Mouse (Mus musculus): ENCODE measurements at regions not wholly inside any gene's neighbourhood (a gene's known extent, or its start where the extent isn't known, plus 50 kb on each side); places are given as distances from the start of the nearest gene placed in this dataset.
A peak's percentile ranks its signal among the peaks of the same experiment; 100 is the strongest.
"Not testable (repeated sequence)": the region's sequence is repeated elsewhere in the genome, so short reads cannot be mapped to it uniquely, and the experiment has no call there.

DNA sequence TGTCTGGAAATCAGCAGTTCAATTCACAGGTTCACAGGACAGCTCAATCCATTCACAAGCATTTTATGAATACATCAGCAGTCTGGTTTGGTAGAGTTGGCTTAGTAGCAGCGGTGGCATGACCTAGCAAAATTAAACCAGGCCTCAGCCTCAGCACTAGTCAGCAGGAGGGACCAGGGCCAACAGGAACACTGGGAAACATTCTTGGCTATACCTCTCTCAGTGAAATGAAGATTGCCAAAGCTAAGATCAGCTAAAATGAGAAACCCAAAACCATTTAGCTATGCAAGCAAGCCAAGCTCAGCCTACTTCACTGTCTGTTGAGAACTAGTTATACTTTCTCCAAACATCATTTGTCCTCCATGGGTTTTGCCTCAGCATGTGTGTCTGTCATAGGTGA is 945.3 kb downstream of the Basp1 start:
- DNase-seq (ENCODE audit: low spot score in 2 of 2) = no peak
- intact Hi-C loops (cut with DNase I) = no loop called here

DNA sequence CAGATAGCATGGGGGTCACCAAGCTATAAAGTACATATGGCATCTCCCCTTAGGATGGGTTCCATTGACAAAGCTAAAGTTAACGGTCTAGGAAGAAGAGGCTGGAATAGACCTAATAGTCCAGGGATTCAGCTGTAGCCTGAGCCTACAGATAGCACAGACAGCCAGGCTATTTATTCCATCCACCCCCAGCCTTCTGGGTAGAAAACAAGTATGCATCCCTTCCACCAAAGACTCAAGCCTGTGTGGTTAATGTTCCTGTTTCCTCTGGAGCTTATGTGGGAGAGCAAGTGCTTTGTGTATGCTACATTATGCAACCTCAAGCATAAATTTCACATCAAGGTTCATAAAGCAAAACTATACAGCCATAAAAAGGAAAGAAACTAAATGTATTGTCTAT is 955.8 kb downstream of the Basp1 start:
- DNase-seq (ENCODE audit: low spot score in 2 of 2) = no peak
- intact Hi-C loops (cut with DNase I) = no loop called here

DNA sequence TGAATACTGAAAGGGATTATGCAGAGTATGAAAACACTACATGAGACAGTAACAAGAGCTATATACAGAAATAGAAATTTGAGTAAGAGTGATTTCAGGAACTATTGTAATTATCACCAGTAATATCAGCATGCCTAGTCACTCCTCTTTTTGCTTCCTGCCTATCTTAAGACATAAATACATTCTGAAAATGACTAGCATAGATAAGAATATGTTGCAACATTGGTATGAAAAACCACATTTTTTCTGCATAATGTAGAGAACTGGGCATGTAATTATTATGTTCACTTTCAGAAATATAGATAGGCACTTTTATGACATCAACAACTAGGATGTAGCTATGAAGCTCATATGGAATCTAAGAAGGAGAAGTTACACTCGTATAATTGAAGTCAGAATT is 980.5 kb downstream of the Basp1 start:
- intact Hi-C loops (cut with DNase I) = no loop called here

DNA sequence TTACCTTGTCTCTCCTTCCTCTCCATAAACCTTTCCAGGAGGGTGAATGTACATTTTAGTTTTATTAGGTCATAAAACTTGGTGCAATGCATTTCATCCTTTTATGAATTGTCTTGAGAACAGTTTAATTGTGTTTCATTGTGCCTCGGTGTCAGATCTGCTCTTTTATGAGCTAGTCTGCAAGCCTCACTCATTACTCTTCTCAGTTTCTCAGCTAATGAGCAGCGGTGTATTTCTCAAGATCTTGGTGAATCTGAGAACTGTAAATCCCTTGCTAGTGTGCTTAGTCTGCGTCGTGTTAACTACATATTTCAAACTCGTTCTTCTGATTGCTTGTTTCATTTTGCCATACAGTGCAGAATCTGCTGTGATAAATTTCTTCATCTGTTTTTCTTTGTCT is 984.4 kb downstream of the Basp1 start:
- intact Hi-C loops (cut with DNase I) = no loop called here
- DNase-seq (ENCODE audit: low spot score in 2 of 2) = no peak

More for the DNA sequence above, 980.5 kb downstream of the Basp1 start:
- no peak for DNase-seq (ENCODE audit: low spot score in 2 of 2)

DNA sequence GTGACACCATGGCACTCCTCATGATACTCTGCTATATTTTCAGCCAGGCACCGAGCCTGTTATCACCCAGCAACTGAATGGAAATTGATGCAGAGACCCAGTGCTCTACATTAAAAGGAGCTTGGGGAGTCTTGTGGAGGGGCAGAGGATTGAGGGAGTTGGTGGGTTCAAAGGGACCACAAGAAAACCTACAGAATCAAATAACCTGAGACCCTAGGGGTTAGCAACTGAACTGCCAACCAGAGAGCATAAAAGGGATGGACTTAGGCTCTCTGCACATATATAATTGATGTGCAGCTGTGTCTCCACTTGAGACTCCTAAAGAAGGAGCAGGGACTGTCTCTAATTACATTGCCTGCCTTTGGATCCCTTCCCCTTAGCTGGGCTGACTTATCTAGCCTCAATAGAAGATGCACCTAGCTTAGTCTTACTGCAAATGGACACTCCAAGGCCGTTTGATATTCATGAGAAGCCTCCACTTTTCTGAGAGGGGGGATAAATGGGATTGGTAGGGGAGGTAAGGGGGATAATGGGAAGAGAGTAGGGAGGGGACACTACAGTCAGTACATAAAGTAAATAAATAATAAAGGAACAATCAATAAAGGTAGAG is 991.1 kb downstream of the Basp1 start:
- DNase-seq (ENCODE audit: low spot score in 2 of 2) = no peak
- intact Hi-C loops (cut with DNase I) = no loop called here

DNA sequence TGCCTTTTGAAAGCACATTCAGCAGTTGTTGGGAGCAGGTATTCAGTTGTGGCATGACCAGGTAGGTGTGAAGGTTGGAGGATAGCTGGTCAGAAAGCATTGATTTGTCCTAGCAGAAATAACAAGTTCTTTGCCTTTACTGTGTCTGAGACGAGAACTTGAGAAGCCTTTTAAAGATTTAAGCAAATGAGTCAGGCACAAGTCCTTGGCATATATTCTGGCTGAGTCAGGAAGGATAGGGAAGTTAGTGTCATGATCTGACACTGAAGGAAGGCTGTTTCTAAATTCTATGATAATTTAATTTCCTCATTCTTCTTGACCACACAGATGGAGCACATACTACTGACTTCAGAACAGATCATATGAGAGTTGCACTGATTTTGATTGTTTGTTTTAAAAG is 993.8 kb downstream of the Basp1 start:
- intact Hi-C loops (cut with DNase I) = no loop called here
- DNase-seq (ENCODE audit: low spot score in 2 of 2) = no peak

DNA sequence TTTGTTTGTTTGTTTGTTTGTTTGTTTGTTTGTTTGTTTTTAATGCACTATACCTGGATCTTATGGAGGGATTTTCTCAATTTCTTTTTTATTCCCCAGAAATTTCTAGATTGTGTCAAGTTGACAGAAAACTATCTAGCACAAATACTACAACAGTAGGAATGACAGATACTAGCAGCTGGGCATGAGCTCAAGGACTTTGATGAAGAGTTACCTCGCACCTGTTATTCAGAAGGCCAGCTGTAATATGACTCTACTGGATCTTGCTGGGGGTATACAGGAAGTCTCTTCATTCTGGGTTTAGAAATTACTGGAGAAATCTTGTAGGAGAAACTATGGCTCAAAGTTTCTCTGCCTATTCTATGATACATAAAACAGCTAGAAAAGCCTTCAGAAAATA is 994.4 kb downstream of the Basp1 start:
- intact Hi-C loops (cut with DNase I) = no loop called here

DNA sequence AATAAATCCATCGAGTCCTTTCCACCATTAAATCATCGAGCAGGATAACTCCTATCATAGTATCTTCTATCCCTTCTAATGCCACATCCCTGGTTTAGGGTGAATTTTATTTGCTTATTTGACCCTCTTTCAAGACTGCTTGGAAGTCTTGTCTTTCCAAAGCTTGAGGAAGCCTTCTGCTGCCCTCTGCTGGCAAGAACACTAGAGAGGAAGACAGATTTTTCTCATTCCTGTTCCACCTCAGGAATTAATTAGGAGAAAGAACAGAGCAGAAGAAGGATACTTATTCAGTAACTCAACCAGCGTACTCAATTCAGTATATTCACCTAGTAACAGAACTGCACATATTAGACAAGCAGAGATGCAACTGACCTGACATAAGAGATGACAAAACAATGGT is 1005.9 kb downstream of the Basp1 start:
- peak; percentile 19 to 43 for DNase-seq (ENCODE audit: low spot score in 2 of 2)
- intact Hi-C loops (cut with DNase I) = loop anchor here (10.0 kb wide), 1 partner anchor 923 kb away; no protein-coding TSS in a partner anchor

More for the DNA sequence above, 994.4 kb downstream of the Basp1 start:
- no peak for DNase-seq (ENCODE audit: low spot score in 2 of 2)

DNA sequence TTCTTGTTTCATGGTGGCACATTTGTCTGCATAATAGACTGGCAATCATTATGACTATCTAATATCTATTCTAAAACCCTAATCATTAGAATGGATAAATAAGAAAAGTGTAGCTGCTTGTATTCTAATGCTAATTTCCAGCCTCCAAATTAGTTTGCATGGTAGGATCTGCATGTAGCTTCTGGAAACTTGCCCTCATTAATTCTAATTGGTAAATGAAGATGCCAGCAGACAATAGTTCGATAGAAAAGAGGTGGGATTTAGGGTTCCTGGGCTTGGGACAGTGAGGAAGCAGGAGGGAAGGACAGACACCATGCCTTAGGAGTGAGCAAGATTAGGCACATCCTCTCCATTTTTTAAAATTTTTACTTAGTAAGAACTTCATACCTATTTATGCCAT is 1008.3 kb downstream of the Basp1 start:
- intact Hi-C loops (cut with DNase I) = loop anchor here (10.0 kb wide), 1 partner anchor 921 kb away; no protein-coding TSS in a partner anchor
- DNase-seq (ENCODE audit: low spot score in 2 of 2) = no peak

DNA sequence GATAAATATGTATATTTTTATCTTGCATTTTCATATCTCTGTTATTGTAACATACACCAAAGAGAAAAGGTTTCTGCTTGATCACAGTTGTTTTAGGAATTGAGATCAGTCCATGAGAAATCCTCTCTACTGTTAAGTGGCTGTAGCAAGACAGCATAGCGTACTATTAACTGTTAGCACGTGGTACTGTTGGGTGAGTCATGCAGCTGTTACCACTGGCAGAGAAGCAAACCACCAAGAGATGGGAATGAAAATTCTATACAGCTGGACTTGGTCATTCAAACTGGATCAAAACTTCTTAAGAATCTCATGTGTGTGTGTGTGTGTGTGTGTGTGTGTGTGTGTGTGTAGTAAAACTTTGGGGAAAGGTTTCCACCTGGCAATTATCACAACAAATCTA is 1013.5 kb downstream of the Basp1 start:
- intact Hi-C loops (cut with DNase I) = loop anchor here (10.0 kb wide), 1 partner anchor 915 kb away; no protein-coding TSS in a partner anchor
- no peak for DNase-seq (ENCODE audit: low spot score in 2 of 2)

DNA sequence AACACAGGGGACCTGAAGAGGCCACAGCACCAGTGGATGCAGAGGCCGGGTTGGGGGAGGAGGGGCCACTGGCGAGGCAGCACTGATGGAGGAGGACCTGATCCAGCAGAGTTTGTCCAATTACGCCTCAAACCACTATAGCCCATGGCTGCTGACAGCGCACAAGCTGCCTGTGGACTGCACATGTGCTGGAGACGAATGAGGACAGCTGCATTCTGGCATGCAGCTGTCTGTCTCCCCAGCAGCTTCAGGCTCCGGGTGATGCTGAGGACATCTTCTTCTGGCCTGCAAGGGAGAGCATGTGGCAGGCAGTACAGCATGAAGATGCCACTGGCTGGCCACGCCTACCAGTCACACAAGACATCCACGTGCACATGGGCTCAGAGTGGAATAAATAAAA is 1055.2 kb downstream of the Basp1 start:
- intact Hi-C loops (cut with DNase I) = no loop called here
- DNase-seq (ENCODE audit: low spot score in 2 of 2) = no peak

DNA sequence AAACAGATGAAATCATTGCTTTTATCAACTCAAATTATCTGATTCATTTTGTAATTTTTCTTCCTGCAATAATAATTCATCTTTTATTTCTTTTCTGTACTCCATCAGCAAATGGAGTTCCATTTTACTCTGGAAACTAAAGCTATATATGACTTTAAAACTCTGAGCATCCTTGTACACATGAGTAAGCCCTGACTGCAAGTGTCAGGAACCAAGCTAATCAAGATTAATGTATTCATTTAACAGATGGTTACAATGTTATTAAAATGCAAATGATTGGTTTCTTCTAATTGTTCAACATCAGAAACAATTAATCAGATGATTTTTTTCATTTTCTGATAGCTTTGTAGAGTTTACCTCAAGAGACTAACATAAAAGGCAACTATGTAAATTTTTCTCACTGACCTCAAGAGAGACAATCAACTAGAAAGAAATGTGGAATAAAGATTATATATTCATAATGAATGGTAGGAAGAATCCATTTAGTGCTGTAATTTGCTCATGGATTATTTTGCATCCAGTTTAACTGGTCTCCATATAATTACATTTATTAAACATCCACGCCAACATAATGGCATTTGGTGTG is 1064.5 kb downstream of the Basp1 start:
- DNase-seq (ENCODE audit: low spot score in 2 of 2) = no peak
- intact Hi-C loops (cut with DNase I) = no loop called here

DNA sequence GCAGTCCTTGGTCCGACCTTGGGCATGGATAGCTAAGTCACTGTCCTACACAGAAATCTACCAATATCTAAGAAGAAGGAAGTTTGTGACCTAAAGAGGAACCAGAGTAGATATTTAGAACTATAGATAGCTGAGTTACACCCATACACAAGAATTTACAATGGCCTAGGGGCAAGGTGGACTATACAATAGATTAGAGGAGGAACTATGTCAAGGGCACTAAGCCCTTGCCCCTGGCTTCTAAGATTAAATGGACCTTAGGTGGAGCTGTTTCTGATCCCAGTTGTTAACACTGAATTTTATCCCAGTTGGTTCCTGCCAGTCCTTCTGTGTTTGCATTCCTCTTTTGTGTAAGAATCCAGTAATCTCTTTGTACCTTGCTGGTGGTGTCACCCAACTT is 1077.7 kb downstream of the Basp1 start:
- intact Hi-C loops (cut with DNase I); DNase-seq (ENCODE audit: low spot score in 2 of 2): not testable (repeated sequence)

DNA sequence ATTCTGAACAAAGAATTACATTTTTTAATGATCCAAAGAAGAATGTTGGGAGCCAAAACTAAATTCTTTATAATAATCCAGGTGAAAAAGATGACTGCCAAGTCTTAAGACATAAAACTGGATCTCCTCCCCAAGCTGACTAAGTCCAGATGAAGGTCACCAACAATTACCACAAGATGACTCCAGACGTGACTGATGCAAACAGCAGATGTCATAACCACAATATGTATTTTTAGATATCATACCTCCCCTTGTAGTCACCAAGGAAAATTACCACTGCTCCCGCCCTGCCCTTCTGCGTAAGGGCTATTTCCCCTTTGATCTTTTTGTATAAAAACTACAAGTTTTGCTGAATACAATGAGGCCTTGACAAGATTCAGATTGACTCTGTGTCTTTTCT is 1110.4 kb downstream of the Basp1 start:
- DNase-seq (ENCODE audit: low spot score in 2 of 2); intact Hi-C loops (cut with DNase I): not testable (repeated sequence)

DNA sequence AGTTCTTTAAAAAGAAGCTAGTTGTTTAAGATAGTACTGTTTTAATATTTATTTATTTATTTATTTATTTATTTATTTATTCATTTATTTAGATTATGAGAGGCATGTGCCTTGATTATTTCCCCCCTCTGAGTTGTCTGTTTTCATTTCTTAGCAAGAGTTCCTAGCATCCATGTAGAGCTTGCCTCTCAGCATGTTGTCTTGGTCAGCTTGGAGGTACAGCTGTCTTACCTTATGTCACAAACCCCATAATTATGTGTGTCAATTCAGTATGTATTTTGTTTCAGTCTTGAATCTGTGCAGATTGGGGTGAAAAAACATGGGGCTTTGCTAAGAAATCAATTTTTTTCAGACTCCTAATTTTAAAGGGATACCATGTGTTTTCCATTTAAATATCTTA is 1116.3 kb downstream of the Basp1 start:
- intact Hi-C loops (cut with DNase I) = no loop called here
- DNase-seq (ENCODE audit: low spot score in 2 of 2) = no peak

DNA sequence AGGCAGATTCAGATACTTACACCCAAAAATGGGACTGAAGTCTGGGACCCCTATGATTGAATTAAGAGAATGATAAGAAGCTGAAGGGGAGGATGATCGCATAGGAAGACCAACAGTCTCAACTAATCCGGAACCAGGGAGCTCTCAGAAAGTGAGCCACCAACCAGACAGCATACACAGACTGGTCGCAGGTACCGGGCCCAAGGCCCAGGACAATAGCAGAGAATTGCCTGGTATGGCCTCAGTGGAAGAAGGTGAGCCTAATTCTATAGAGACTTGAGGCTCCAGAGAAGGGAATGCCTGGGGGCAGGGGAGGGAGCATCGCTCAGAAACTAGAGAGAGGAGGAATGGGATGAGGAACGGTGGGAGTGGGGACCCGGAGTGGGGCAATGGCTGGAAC is 1116.8 kb downstream of the Basp1 start:
- intact Hi-C loops (cut with DNase I) = no loop called here

DNA sequence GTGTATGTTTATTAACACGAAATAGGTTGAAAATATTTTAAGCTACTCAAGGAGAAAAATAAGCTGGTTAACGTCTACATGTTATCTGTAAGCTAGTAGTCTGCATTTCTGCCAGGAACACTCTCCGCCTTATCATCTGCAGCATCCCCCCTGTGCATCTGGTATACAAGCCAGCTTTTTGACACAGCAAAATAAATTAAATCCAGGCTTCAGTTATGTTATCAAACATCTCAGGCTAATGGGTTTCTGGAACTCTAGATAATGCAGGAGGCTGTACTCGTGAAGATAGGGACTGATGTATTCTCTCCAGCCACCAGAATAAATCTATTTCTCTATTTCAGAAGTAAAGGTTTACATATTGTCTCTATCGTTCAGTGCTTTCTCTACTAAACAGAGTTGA is 1138.5 kb downstream of the Basp1 start:
- DNase-seq (ENCODE audit: low spot score in 2 of 2) = no peak
- intact Hi-C loops (cut with DNase I) = no loop called here

More for the DNA sequence above, 1116.8 kb downstream of the Basp1 start:
- no peak for DNase-seq (ENCODE audit: low spot score in 2 of 2)

DNA sequence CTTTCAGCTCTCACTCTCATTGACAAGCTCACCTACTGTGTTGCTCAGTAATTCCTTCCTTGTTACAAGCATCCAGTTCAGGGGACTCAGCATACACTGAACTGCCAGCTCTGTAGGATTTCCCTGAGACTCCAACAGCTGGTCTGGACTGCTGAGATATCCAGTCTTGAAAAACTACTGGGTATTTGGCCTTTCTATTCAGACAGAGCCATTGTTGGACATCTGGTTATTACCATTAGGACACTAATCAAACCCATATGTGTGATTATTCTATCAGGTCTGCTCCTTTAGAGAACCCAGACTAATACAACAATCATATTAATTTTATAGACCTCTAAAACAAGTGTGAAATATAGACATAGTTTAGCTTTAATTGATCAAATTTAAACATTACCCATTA is 1146.2 kb downstream of the Basp1 start:
- DNase-seq (ENCODE audit: low spot score in 2 of 2) = no peak
- intact Hi-C loops (cut with DNase I) = no loop called here
